Mouse (Mus musculus): ENCODE results near the gene Ubald1.

Gene Ubald1

GRCm38 (mm10) chr16:4866101-4866695 is 13.9 kb downstream of the Ubald1 start:
- DNase-seq, result no peak

- no peak for DNase-seq
Measured at GRCm38 (mm10) chr16:4863742-4864141, 16.4 kb downstream of the Ubald1 start.

GRCm38 (mm10) chr16:4862863-4863483 is 17.1 kb downstream of the Ubald1 start:
- peak; percentile 71 for DNase-seq

DNA sequence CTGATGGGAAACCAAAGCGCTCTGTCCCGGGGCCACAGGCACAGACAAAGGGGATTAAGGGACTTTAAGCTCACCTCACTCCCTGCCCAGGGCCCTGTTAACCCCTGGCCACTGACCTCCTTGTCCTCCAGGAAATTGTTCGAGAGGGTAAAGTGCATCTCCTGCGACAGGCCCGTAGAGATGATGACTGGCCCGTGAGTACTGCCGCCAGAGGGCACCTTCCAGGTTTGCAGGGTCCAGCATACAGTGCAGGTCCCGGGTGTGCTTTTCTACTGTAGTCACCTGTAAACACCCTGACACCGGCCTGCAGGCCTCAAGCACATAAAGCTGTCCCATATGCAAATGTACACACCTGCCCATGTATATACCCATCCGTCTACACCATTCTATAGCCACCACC is 18.7 kb downstream of the Ubald1 start:
- no peak for DNase-seq

GRCm38 (mm10) chr16:4855046-4855650 is 25.0 kb downstream of the Ubald1 start:
- no peak for DNase-seq

DNA sequence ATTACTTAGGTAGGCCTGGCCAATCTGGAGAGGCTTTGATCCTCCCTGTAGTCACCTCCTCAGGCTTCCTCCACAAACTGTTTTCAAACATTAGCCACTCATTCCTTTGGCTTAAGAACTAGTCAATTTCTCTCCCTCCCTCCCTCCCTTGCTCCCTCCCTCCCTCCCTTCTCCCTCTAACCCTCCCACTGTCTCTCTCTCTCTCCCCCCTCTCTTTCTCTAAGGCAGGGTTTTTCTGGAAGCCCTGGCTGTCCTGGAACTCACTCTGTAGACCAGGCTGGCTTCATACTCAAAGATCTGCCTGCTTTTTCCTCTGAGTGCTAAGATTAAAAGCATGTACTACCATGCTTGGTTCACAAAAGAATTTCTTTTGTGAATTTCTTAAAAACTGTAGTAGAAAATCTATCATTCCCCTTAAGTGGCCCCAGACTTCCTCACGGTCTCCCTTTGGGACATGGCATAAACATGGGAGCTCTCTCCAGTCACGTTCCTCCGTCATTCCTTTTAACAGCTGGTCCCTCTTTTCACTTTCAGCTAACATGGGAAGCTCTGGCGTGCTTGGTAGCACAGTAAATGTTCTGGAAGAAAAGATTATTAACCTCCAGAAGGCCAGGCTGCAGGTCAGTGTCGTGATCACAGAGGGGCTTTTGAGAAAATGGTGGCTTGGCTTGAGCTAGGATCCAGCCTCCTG is 29.0 kb downstream of the Ubald1 start:
- no peak for DNase-seq

DNA sequence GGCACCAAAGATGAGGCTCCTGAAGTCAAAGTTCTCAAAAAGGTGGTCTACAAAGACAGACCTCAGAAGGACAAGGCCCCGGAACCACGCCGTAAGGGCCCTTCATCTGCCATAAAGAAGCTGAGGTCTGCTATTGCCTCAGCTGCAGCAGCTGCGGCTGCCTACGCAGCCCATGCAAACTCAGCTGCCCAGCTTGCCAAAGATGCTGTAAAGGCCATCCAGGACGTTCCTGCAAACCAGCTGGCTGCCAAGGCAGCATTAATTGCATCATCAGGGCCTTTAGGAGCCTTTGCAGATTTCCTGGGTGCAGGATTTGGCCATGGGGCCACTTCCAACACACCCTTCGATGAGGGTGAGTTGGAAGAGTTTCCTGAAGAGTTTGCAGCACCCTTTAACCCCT is 29.8 kb downstream of the Ubald1 start:
- no peak for DNase-seq

DNA sequence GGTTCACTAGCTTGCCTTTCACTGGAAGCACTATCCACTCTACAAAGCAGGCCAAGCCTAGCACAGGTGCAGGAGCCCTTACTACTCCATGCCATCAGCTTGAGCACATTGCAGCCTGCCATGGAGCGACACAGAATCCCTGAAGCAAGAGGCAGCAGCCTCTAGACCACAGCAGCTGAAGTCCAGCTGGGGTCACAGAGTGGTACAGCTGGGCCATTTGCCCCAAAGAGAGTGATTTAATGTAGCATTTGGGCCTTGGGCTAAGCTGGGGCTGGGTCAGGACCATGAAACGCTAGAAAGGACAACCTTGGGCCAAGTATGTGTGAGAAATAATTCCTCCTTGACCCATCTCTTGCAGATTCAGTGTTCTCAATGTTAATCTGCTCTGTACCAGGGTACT is 32.0 kb downstream of the Ubald1 start:
- no peak for DNase-seq

DNA sequence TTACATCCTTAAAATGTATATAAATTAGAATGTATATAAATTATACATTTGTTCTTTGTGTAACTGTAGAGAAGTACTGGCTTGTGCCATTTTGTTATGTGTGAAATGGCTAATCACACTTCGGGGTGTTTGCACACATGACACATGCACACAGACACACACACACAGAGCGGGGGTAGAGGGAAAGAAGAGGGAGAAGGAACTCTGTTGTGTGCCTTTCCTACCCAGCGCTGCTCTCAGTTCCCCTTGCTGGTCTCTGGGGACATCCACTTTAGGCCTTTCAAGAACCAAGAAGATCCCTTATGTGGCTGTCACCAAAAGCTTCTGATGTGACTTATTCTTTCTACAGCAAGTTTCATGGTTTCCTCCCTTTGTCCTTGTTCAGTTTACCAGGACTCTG is 33.1 kb downstream of the Ubald1 start:
- no peak for DNase-seq

DNA sequence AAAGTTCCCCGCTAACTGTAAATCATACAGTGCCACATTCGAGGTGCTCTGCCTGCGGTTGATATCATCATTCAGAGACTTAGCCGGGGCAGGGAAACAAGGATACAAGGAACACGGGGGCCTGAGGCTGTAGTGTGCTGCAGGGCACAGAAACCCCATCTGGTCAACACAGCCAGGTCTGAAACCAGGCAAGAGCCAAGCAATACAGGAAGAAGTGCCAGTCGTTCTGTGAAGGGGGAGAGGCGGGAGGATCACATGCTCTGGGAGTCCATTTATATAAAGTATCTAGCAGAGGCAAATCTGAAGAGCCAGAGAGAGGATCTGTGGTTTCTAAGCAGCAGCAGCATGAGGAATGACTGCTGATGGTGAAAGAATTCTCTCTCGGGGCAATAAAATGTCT is 39.9 kb downstream of the Ubald1 start:
- no peak for DNase-seq

- no peak for DNase-seq
Measured at GRCm38 (mm10) chr16:4839552-4839951, 40.6 kb downstream of the Ubald1 start.

GRCm38 (mm10) chr16:4837631-4838030 is 42.5 kb downstream of the Ubald1 start:
- no peak for DNase-seq

- no peak for DNase-seq
Measured at GRCm38 (mm10) chr16:4835191-4835590, 44.9 kb downstream of the Ubald1 start, which contains the start of gene 4930562C15Rik. Gene 4930562C15Rik (plus strand): TSS chr16:4835416.

DNA sequence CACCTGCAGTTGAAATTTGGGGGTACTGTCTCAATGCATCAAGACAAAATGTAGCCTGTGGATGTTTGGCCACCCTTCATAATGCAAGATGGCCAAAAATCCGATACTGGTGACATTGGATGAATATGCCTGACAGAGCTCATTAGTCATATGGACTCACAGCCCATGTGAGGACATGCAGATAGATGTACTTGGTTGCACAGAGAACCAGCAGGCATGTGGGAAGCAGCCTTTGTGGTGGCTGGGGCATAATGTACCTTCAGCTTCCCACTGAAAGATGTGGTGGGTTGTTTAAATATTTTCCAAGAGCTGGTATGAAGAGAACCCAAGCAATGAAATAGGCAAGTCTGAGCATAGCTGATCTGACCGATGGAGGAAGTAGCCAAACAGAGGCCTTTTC is 46.3 kb downstream of the Ubald1 start:
- DNase-seq, result no peak

DNA sequence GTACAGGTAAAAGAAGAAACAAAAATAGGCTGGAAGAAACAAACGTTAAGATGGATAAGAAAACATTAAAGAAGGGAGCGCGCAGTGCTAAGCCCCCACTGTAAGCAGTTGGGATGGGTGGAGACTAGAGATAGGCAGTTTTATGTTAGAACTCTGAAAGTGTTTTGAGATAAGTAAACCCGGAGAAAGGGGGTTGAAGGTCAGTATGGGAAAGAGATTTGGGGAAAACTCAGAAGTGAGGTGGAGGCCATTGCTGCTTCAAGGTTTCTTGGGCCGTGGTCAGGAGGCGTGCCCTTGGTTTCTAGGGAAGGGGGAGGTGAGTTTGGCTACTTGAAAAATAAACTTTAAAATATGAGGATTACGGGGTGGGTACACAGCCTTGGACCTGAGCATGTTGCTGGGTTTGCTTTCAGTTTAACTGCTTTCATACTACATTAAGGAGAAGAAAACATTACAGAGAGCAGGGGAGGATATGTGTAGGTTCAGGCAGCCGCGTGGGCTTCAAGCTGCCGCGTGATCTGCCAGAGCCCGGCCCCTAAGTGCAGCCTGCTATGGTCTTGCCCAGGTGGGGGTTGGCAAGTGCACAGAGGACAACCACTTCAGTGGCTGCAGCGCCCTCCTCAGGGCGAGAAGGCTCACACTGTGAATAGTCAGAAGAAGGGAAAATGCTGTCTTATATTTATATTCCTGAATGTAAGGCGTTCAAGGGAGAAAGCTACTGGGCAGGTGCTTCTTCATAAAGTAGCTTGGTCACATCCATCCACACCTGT is 48.3 kb downstream of the Ubald1 start:
- no peak for DNase-seq

DNA sequence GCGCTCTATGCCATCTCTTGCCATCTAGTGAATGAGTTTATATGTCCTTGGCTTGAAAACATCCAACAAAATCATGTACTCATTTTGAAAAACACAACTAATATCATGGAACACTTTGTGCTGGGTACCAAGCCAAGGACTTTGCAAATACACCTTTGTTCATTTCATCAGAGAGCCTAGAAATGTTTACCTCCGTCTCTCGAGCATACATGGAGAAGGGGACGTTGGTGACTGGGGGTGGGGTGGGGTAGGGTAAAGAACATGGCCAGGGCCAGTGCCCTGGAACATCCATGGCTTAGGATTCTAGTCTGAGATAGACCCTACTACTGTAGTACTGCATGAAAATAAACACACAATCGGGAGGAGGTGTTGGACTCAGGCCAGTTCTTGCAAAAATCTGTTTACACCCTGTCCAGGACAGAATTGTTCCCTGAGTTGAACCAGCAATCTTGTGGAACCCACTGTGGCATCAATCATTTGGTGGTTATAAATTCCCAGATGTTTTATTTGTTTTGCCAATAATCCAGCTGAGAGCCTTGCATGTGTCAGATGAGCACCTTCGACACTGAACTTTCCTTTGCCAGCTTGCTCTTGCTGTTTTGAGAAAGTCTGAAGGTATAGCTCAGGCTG is 50.7 kb downstream of the Ubald1 start:
- DNase-seq, result no peak

GRCm38 (mm10) chr16:4827639-4828038 is 52.5 kb downstream of the Ubald1 start:
- DNase-seq, result no peak

Data from retina, postnatal 1 day (tissue).